Mouse (Mus musculus) C2C12 (cell line): ENCODE measurements around the gene St6galnac5. TPM values are rescaled to one million over a fixed set of nuclear protein-coding genes. Genes with fewer than 3 reads are reported as not detected.

Experiments used
- H3K27me3 ChIP-seq: one replicate; pipeline ENCODE4 v1.6.1; 2011; ENCODE audit not compliant: control insufficient read depth, insufficient read depth, insufficient read length
- H3K36me3 ChIP-seq: one replicate; pipeline ENCODE4 v1.6.1; 2011; ENCODE audit not compliant: control insufficient read depth, insufficient read depth
- H3K4me3 ChIP-seq: one replicate; pipeline ENCODE4 v1.5.1; 2011; ENCODE audit warnings: mild to moderate bottlenecking, control low read depth; ENCODE audit not compliant: poor library complexity, insufficient read depth, severe bottlenecking
- H3K79me2 ChIP-seq: one replicate; pipeline ENCODE4 v1.6.1; 2011; ENCODE audit not compliant: control insufficient read depth, insufficient read depth
- H3K79me3 ChIP-seq: one replicate; pipeline ENCODE4 v1.6.1; 2011; ENCODE audit warnings: low read depth, control low read depth
- H3ac ChIP-seq: one replicate; pipeline ENCODE3; 2011; ENCODE audit warnings: low read depth; ENCODE audit not compliant: control insufficient read depth, insufficient read length
- CEBPB ChIP-seq: IDR thresholded peaks from one replicate; pipeline ENCODE4 v1.6.1; 2011; ENCODE audit warnings: low read depth, mild to moderate bottlenecking, control low read depth, moderate library complexity
- CTCF ChIP-seq: IDR thresholded peaks from one replicate; pipeline ENCODE4 v1.5.1; 2011; ENCODE audit not compliant: control insufficient read depth, insufficient read depth, insufficient read length
- FOSL1 ChIP-seq: IDR thresholded peaks from one replicate; pipeline ENCODE4 v1.8.0; 2011; ENCODE audit warnings: mild to moderate bottlenecking, low read length; ENCODE audit not compliant: poor library complexity, insufficient read depth, severe bottlenecking
- MAX ChIP-seq: IDR thresholded peaks from one replicate; pipeline ENCODE4 v1.6.1; 2011; ENCODE audit warnings: mild to moderate bottlenecking, control low read depth
- MYOD1 ChIP-seq: IDR thresholded peaks from one replicate; pipeline ENCODE4 v1.6.1; 2011; ENCODE audit warnings: low read depth; ENCODE audit not compliant: control insufficient read depth, insufficient read length
- MYOG ChIP-seq: IDR thresholded peaks from one replicate; pipeline ENCODE4 v1.6.1; 2011; ENCODE audit not compliant: control insufficient read depth, insufficient read length; ENCODE audit errors: extremely low read depth
- USF1 ChIP-seq: IDR thresholded peaks from one replicate; pipeline ENCODE4 v1.6.1; 2011; ENCODE audit warnings: low read depth, mild to moderate bottlenecking, control low read depth, moderate library complexity
- polyA plus RNA-seq: library from polyadenylated mRNA; unstranded; fragments of >200 nt; fragmentation: generic; extraction: Trizol; gene quantifications from one replicate; pipeline ENCODE4 v1.2.1, GENCODE M21; 2012; ENCODE audit warnings: missing spikeins

Gene St6galnac5
- polyA plus RNA-seq, 1 experiment = under 0.01 TPM

GRCm38 (mm10) chr3:152948556-152948955 lies 33.5 kb downstream of the St6galnac5 start:
- Histone ChIP-seq H3K79me3 (no peaks in the 10 kb centered on the region), H3ac (no peak overlapping the region), H3K4me3 (no peak overlapping the region), H3K79me2 (no peaks in the 10 kb centered on the region), H3K36me3 (no peaks in the 10 kb centered on the region), H3K27me3 (no peaks in the 10 kb centered on the region)
- TF ChIP-seq MYOD1 (no peak), CEBPB (no peak), USF1 (no peak), MAX (no peak), FOSL1 (no peak), MYOG (no peak), CTCF (no peak)

GRCm38 (mm10) chr3:152947031-152947640 lies 34.9 kb downstream of the St6galnac5 start:
- Histone ChIP-seq H3K36me3 (no peaks in the 10 kb centered on the region), H3K79me3 (no peaks in the 10 kb centered on the region), H3K4me3 (no peak overlapping the region), H3K79me2 (no peaks in the 10 kb centered on the region), H3K27me3 (no peaks in the 10 kb centered on the region), H3ac (no peak overlapping the region)
- TF ChIP-seq CTCF (no peak), MYOG (no peak), CEBPB (no peak), FOSL1 (no peak)

- H3ac ChIP-seq = no peak overlapping the region
- no peaks in the 10 kb centered on the region for H3K79me3 ChIP-seq
- H3K4me3 ChIP-seq = no peak overlapping the region
- H3K79me2 ChIP-seq = no peaks in the 10 kb centered on the region
- no peaks in the 10 kb centered on the region for H3K27me3 ChIP-seq
- no peak for TF ChIP-seq MYOD1
- TF ChIP-seq CTCF = no peak
- no peak for TF ChIP-seq USF1
- no peak for TF ChIP-seq FOSL1
- no peaks in the 10 kb centered on the region for H3K36me3 ChIP-seq
These were observed 37.3 kb downstream of the St6galnac5 start for GRCm38 (mm10) chr3:152944766-152945165.

- no peak for TF ChIP-seq FOSL1
- no peak for TF ChIP-seq MAX
- TF ChIP-seq MYOG = no peak
- no peak for TF ChIP-seq MYOD1
- TF ChIP-seq CEBPB = no peak
- TF ChIP-seq USF1 = no peak
- no peak for TF ChIP-seq CTCF
- no peaks in the 10 kb centered on the region for H3K79me2 ChIP-seq
- H3K36me3 ChIP-seq = no peaks in the 10 kb centered on the region
- H3ac ChIP-seq = no peak overlapping the region
- H3K27me3 ChIP-seq = no peaks in the 10 kb centered on the region
- no peaks in the 10 kb centered on the region for H3K79me3 ChIP-seq
- no peak overlapping the region for H3K4me3 ChIP-seq
These were observed 39.1 kb downstream of the St6galnac5 start for GRCm38 (mm10) chr3:152942985-152943384.

GRCm38 (mm10) chr3:152941671-152942070 lies 40.4 kb downstream of the St6galnac5 start:
- TF ChIP-seq USF1 (no peak), CTCF (no peak), MYOD1 (no peak), CEBPB (no peak), MYOG (no peak), FOSL1 (no peak), MAX (no peak)
- H3K79me2 ChIP-seq = no peaks in the 10 kb centered on the region

GRCm38 (mm10) chr3:152936313-152936712 lies 45.7 kb downstream of the St6galnac5 start:
- H3K4me3 ChIP-seq = no peak overlapping the region
- no peaks in the 10 kb centered on the region for H3K36me3 ChIP-seq
- no peak overlapping the region for H3ac ChIP-seq
- H3K79me3 ChIP-seq = no peaks in the 10 kb centered on the region
- no peaks in the 10 kb centered on the region for H3K79me2 ChIP-seq
- no peaks in the 10 kb centered on the region for H3K27me3 ChIP-seq
- TF ChIP-seq MAX (no peak), CEBPB (no peak), FOSL1 (no peak), USF1 (no peak), MYOG (no peak), CTCF (no peak), MYOD1 (no peak)

More at GRCm38 (mm10) chr3:152941671-152942070, 40.4 kb downstream of the St6galnac5 start:
- H3K36me3 ChIP-seq = no peaks in the 10 kb centered on the region
- no peak overlapping the region for H3K4me3 ChIP-seq
- no peaks in the 10 kb centered on the region for H3K27me3 ChIP-seq
- H3K79me3 ChIP-seq = no peaks in the 10 kb centered on the region
- no peak overlapping the region for H3ac ChIP-seq
